Mouse (Mus musculus): ENCODE data around the gene Hcfc1. TPM values are rescaled to one million over a fixed set of nuclear protein-coding genes. Genes with fewer than 3 reads are reported as not detected.

Gene Hcfc1
- polyA plus RNA-seq (2014; fragmentation: Illumina TruSeq; extraction: RNeasy Lipid Tissue Mini Kit (QIAGEN cat#74804); ENCODE audit: low replicate concordance) = 21.6 TPM

GRCm38 (mm10) chrX:73966248-73967176, at the start of gene Hcfc1:
Hcfc1 (minus strand) TSS chrX:73966357.

GRCm38 (mm10) chrX:73930402-73931062, 35.6 kb downstream of the Hcfc1 start, which contains the start of gene Renbp:
Renbp (minus strand) TSS chrX:73930850.

GRCm38 (mm10) chrX:73921823-73922549, 44.2 kb downstream of the Hcfc1 start, which contains the start of the genes Arhgap4 and Naa10:
Arhgap4 (minus strand) TSS chrX:73921870.
Naa10 (minus strand) TSS chrX:73921944.

GRCm38 (mm10) chrX:73895719-73896118, 70.4 kb downstream of the Hcfc1 start, which contains the start of gene L1cam:
L1cam (minus strand) TSS chrX:73896105.

Other genes with a start within 250 kb of the Hcfc1 start
- 5.5 TPM for gene Abcd1, start 249.8 kb downstream of the Hcfc1 start, polyA plus RNA-seq (2014; fragmentation: Illumina TruSeq; extraction: RNeasy Lipid Tissue Mini Kit (QIAGEN cat#74804); ENCODE audit: low replicate concordance)
- gene Plxnb3, start 209.3 kb downstream of the Hcfc1 start, polyA plus RNA-seq (2014; fragmentation: Illumina TruSeq; extraction: RNeasy Lipid Tissue Mini Kit (QIAGEN cat#74804); ENCODE audit: low replicate concordance) = not detected
- not detected for gene Srpk3, start 192.0 kb downstream of the Hcfc1 start, polyA plus RNA-seq (2014; fragmentation: Illumina TruSeq; extraction: RNeasy Lipid Tissue Mini Kit (QIAGEN cat#74804); ENCODE audit: low replicate concordance)
- 18.0 TPM for gene Idh3g, start 179.5 kb downstream of the Hcfc1 start, polyA plus RNA-seq (2014; fragmentation: Illumina TruSeq; extraction: RNeasy Lipid Tissue Mini Kit (QIAGEN cat#74804); ENCODE audit: low replicate concordance)
- 25.0 TPM for gene Ssr4, start 179.3 kb downstream of the Hcfc1 start, polyA plus RNA-seq (2014; fragmentation: Illumina TruSeq; extraction: RNeasy Lipid Tissue Mini Kit (QIAGEN cat#74804); ENCODE audit: low replicate concordance)
- gene Pdzd4, start 141.4 kb downstream of the Hcfc1 start, polyA plus RNA-seq (2014; fragmentation: Illumina TruSeq; extraction: RNeasy Lipid Tissue Mini Kit (QIAGEN cat#74804); ENCODE audit: low replicate concordance) = 0.22 TPM
- not detected for gene Avpr2, start 74.3 kb downstream of the Hcfc1 start, polyA plus RNA-seq (2014; fragmentation: Illumina TruSeq; extraction: RNeasy Lipid Tissue Mini Kit (QIAGEN cat#74804); ENCODE audit: low replicate concordance)
- gene L1cam, start 70.3 kb downstream of the Hcfc1 start, polyA plus RNA-seq (2014; fragmentation: Illumina TruSeq; extraction: RNeasy Lipid Tissue Mini Kit (QIAGEN cat#74804); ENCODE audit: low replicate concordance) = 3.1 TPM
- gene Arhgap4, start 44.5 kb downstream of the Hcfc1 start, polyA plus RNA-seq (2014; fragmentation: Illumina TruSeq; extraction: RNeasy Lipid Tissue Mini Kit (QIAGEN cat#74804); ENCODE audit: low replicate concordance) = 1.0 TPM
- gene Naa10, start 44.4 kb downstream of the Hcfc1 start, polyA plus RNA-seq (2014; fragmentation: Illumina TruSeq; extraction: RNeasy Lipid Tissue Mini Kit (QIAGEN cat#74804); ENCODE audit: low replicate concordance) = 2.1 TPM
- gene Renbp, start 35.5 kb downstream of the Hcfc1 start, polyA plus RNA-seq (2014; fragmentation: Illumina TruSeq; extraction: RNeasy Lipid Tissue Mini Kit (QIAGEN cat#74804); ENCODE audit: low replicate concordance) = 0.33 TPM
- gene Irak1, start 57.6 kb upstream of the Hcfc1 start, polyA plus RNA-seq (2014; fragmentation: Illumina TruSeq; extraction: RNeasy Lipid Tissue Mini Kit (QIAGEN cat#74804); ENCODE audit: low replicate concordance) = 25.2 TPM
- not detected for gene Opn1mw, start 161.1 kb upstream of the Hcfc1 start, polyA plus RNA-seq (2014; fragmentation: Illumina TruSeq; extraction: RNeasy Lipid Tissue Mini Kit (QIAGEN cat#74804); ENCODE audit: low replicate concordance)
- gene Mecp2, start 169.0 kb upstream of the Hcfc1 start, polyA plus RNA-seq (2014; fragmentation: Illumina TruSeq; extraction: RNeasy Lipid Tissue Mini Kit (QIAGEN cat#74804); ENCODE audit: low replicate concordance) = 10.2 TPM
- not detected for gene Tex28, start 201.5 kb upstream of the Hcfc1 start, polyA plus RNA-seq (2014; fragmentation: Illumina TruSeq; extraction: RNeasy Lipid Tissue Mini Kit (QIAGEN cat#74804); ENCODE audit: low replicate concordance)
- not detected for gene Tktl1, start 210.9 kb upstream of the Hcfc1 start, polyA plus RNA-seq (2014; fragmentation: Illumina TruSeq; extraction: RNeasy Lipid Tissue Mini Kit (QIAGEN cat#74804); ENCODE audit: low replicate concordance)

Measured in small intestine, adult 10 weeks (tissue).